Mouse (Mus musculus) spleen, embryonic (tissue): Measurements from ENCODE around the gene Ptbp3.

Experiments used
- CTCF ChIA-PET: fragments of 350-600 bp; sonication (Branson Sonifier 250); formaldehyde crosslinking; loops from one replicate; lab custom pipeline; 2022; lab: Charles Lee

Ptbp3 gene

GRCm38 (mm10) chr4:59439960-59440359, 109.2 kb downstream of the Ptbp3 start:
- CTCF ChIA-PET, result interaction anchor here (0.6 kb wide), 3 partner anchors 24 to 392 kb away, joined by 3 to 7 read pairs (median 3); no protein-coding TSS in a partner anchor

- CTCF ChIA-PET, result no interaction called here
Observed at GRCm38 (mm10) chr4:59439041-59439440, 110.1 kb downstream of the Ptbp3 start.

- CTCF ChIA-PET, result no interaction called here
Observed at GRCm38 (mm10) chr4:59437990-59438854, 110.9 kb downstream of the Ptbp3 start, which contains the start of gene Susd1. TSS of gene Susd1 (minus strand) at chr4:59438633.

- CTCF ChIA-PET, result no interaction called here
Observed at GRCm38 (mm10) chr4:59435951-59436350, 113.2 kb downstream of the Ptbp3 start.

DNA sequence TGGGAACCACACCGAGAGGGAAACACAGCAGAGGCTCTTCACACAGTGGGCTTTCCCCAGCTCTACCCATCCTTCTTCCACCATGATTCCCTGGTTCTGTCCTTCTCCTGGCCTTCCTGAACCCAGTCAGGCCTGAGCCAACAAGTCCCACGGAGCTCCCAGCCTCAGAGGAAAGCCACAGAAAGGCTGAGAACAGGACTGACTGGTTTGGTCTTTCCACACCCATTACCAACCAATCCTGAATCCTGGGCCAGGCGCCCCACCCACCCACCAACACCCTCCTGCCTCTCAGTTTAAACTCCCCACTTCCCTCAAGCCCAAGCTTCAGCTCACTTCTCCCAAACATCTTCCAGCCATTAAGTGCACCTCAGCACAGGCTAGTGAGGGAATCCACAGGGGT, 115.1 kb downstream of the Ptbp3 start:
- CTCF ChIA-PET, result interaction anchor here (0.6 to 0.7 kb wide), 2 partner anchors 20 to 338 kb away, joined by 3 to 4 read pairs; no protein-coding TSS in a partner anchor

- CTCF ChIA-PET, result no interaction called here
Observed at GRCm38 (mm10) chr4:59429128-59429527, 120.0 kb downstream of the Ptbp3 start.

GRCm38 (mm10) chr4:59426429-59426828, 122.7 kb downstream of the Ptbp3 start:
- CTCF ChIA-PET, result no interaction called here

GRCm38 (mm10) chr4:59422808-59423207, 126.4 kb downstream of the Ptbp3 start:
- CTCF ChIA-PET, result interaction anchor here (0.9 kb wide), 1 partner anchor 8 kb away, joined by 3 read pairs; no protein-coding TSS in a partner anchor

GRCm38 (mm10) chr4:59422025-59422783, 127.0 kb downstream of the Ptbp3 start:
- CTCF ChIA-PET, result interaction anchor here (0.9 kb wide), 1 partner anchor 8 kb away, joined by 3 read pairs; no protein-coding TSS in a partner anchor
